Mouse (Mus musculus) myocyte (in vitro differentiated cells): ENCODE measurements around the gene Cgrrf1.
A peak's percentile ranks its signal among the peaks of the same experiment; 100 is the strongest.

Experiments used
- E2F4 ChIP-seq: IDR thresholded peaks from one replicate; pipeline ENCODE4 v1.6.1; 2011; ENCODE audit warnings: mild to moderate bottlenecking, control low read depth, moderate library complexity; ENCODE audit not compliant: insufficient read depth
- MAX ChIP-seq: IDR thresholded peaks from one replicate; pipeline ENCODE4 v1.6.1; 2011; ENCODE audit warnings: low read depth, mild to moderate bottlenecking, control low read depth
- MYOG ChIP-seq, 3 experiments: IDR thresholded peaks; one replicate each; pipeline ENCODE4 v1.6.1; 2011; ENCODE audit warnings: control low read depth in 2 of 3, low read depth in 2 of 3, mild to moderate bottlenecking in 2 of 3; ENCODE audit not compliant: insufficient read length in 2 of 3, control insufficient read depth in 1 of 3, insufficient read depth in 1 of 3
- POLR2A ChIP-seq: IDR thresholded peaks from one replicate; pipeline ENCODE4 v1.6.1; 2011; ENCODE audit warnings: low read depth, mild to moderate bottlenecking, control low read depth, moderate library complexity; ENCODE audit not compliant: insufficient read length
- POLR2AphosphoS2 ChIP-seq: IDR thresholded peaks from one replicate; pipeline ENCODE4 v1.6.1; 2011; ENCODE audit warnings: low read depth, control low read depth; ENCODE audit not compliant: insufficient read length
- REST ChIP-seq: IDR thresholded peaks from one replicate; pipeline ENCODE4 v1.6.1; 2011; ENCODE audit warnings: mild to moderate bottlenecking, control low read depth, moderate library complexity; ENCODE audit not compliant: insufficient read depth, insufficient read length
- TCF12 ChIP-seq: IDR thresholded peaks from one replicate; pipeline ENCODE4 v1.6.1; 2011; ENCODE audit warnings: mild to moderate bottlenecking, control low read depth; ENCODE audit not compliant: poor library complexity, insufficient read depth, severe bottlenecking
- TCF3 ChIP-seq: IDR thresholded peaks from one replicate; pipeline ENCODE4 v1.6.1; 2011; ENCODE audit warnings: low read depth, control low read depth; ENCODE audit not compliant: insufficient read length
- USF1 ChIP-seq: IDR thresholded peaks from one replicate; pipeline ENCODE4 v1.6.1; 2011; ENCODE audit warnings: low read depth, mild to moderate bottlenecking, control low read depth, moderate library complexity

DNA sequence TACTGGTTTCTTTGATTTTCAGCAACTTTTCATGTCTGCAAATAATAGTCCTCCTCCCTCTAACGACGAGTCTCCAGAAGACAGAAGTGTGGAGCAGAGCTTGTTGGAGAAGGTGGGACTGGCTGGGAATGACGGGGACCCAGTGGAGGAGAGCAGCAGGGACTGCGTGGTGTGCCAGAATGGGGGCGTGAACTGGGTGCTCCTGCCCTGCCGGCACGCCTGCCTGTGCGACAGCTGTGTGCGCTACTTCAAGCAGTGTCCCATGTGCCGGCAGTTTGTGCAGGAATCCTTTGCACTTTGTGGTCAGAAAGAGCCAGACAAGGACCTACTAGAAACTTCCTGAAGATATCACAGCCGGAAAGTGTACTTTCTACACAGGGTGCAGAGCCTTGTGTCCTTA, 21.8 kb downstream of the Cgrrf1 start:
- TF ChIP-seq POLR2A (no peak), E2F4 (no peak), MAX (no peak), USF1 (no peak), POLR2AphosphoS2 (no peak), TCF12 (no peak), REST (no peak), TCF3 (no peak), MYOG (IDR thresholded peaks at IDR 0.05; ENCODE audit: control insufficient read depth in 1 of 3, insufficient read depth in 1 of 3, insufficient read length in 2 of 3, low read depth in 2 of 3) (peak in 2 of 3 experiments; percentile 89 to 90)
